Mouse (Mus musculus) urinary bladder, adult 18-20 months (tissue): ENCODE measurements around the gene Plppr1.
"Not testable (repeated sequence)": the region's sequence is repeated elsewhere in the genome, so short reads cannot be mapped to it uniquely, and the experiment has no call there.

Experiments
- DNase-seq, 2 experiments: peaks; one replicate each; pipeline ENCODE4 v3.0.0; 2022; ENCODE audit warnings: low spot score in 2 of 2, mixed read lengths in 2 of 2

Gene Plppr1

DNA sequence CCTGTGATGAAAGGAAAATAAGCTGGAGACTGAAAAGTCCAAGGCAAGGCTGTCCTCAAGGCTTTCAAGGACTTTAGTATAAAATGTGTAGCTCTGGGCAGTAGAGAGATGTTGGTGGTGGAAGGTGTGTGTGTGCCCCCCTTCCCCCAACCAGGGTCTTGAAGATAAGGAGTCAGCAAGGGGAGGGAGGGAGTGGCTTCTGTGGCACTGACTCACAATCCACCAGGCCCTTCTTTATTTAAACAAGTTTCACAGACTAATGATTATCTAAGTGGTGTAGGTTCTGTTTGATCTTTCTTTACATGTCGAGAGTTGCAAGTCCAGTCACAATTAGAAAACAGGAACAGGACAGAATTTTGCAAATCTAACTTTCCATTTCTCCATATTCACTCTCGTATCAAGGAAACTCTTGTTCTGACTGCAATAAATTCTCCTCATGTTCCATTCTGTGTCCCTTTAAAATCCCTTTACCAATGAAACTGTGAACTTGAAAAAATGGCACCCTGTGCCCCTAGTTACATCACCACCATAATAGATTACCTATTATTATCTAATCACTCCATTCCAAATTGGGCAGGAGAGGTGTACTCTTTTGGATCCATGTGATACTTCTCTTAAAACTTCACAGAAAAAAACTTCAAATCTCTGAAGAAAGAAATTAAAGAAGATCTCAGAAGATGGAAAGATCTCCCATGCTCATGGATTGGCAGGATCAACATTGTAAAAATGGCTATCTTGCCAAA is 324.7 kb downstream of the Plppr1 start:
- not testable (repeated sequence) for DNase-seq

DNA sequence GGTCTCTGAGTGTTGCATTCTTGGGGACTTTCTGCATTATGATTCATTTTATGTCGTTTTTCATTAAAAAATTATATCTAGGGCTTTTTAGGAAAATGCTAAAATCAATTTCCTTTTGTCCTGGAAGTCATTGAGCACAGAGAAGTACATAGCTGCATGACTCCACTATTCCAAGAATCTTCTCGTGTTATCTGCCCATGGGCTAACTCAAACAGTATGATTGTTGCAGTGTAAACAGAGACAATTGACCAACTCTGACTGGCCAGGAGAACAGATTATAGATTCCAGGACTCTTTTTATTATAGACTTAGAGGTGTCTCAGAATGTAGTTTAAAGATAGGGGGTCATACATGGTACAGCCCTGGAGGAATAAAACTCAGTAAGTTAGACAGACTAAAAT is 327.8 kb downstream of the Plppr1 start:
- DNase-seq, result no peak
